Mouse (Mus musculus) hindbrain, postnatal 0 days (tissue): Measurements from ENCODE around the gene Tcap. TPM values are rescaled to one million over a fixed set of nuclear protein-coding genes. Genes with fewer than 3 reads are reported as not detected.

Experiments used
- ATAC-seq: fragments of 200-750 bp; cut with Nextera tagmentation; 2 replicates; pipeline ENCODE4 v1.8.0; 2017; ENCODE audit warnings: mild to moderate bottlenecking, moderate TSS enrichment, moderate library complexity
- DNase-seq: peaks from one replicate; pipeline ENCODE4 v3.0.0-alpha.2; 2015; ENCODE audit warnings: low spot score
- H3K27ac ChIP-seq: fragments of 300-500 bp; sonication (generic); 2 replicates; pipeline ENCODE4 v1.5.1; 2014; ENCODE audit warnings: mild to moderate bottlenecking
- H3K27me3 ChIP-seq: fragments of 300-500 bp; sonication (generic); 2 replicates; pipeline ENCODE4 v1.6.1; 2014; ENCODE audit warnings: low read length, mixed read lengths; ENCODE audit not compliant: insufficient read depth
- H3K36me3 ChIP-seq: fragments of 300-500 bp; sonication (generic); 2 replicates; pipeline ENCODE4 v1.6.1; 2014; ENCODE audit warnings: low read length, mixed read lengths; ENCODE audit not compliant: insufficient read depth
- H3K4me1 ChIP-seq: fragments of 300-500 bp; sonication (generic); 2 replicates; pipeline ENCODE4 v1.6.1; 2014; ENCODE audit warnings: antibody characterized with exemption, low read length, mixed read lengths; ENCODE audit not compliant: insufficient read depth
- H3K4me2 ChIP-seq: fragments of 300-500 bp; sonication (generic); 2 replicates; pipeline ENCODE4 v1.6.1; 2014; ENCODE audit warnings: low read depth, mild to moderate bottlenecking, low read length, moderate library complexity, mixed read lengths
- H3K4me3 ChIP-seq: fragments of 300-500 bp; sonication (generic); 2 replicates; pipeline ENCODE4 v1.5.1; 2014; ENCODE audit warnings: low read length
- H3K9ac ChIP-seq: fragments of 300-500 bp; sonication (generic); replicated peaks from 2 replicates; pipeline ENCODE4 v1.6.1; 2014; ENCODE audit warnings: mild to moderate bottlenecking, low read length, moderate library complexity, mixed read lengths
- H3K9me3 ChIP-seq: fragments of 300-500 bp; sonication (generic); 2 replicates; pipeline ENCODE4 v1.6.1; 2016; ENCODE audit warnings: low read length, mixed read lengths
- CTCF ChIP-seq: IDR thresholded peaks from 2 replicates; pipeline ENCODE4 v1.5.1; 2016; ENCODE audit warnings: antibody characterized with exemption, control low read depth, low read depth
- WGBS: fragments of 180-500 bp; shearing (Covaris S2); extraction: QIAGEN DNeasy Blood & Tissue Kit; methylation state at CpG from one replicate; pipeline ENCODE4 v1.1.7; 2014; 5-methylcytosine and 5-hydroxymethylcytosine counted together
- polyA plus RNA-seq: library from polyadenylated mRNA; unstranded; fragments of >200 nt; fragmentation: Nextera tagmentation; extraction: Ambion mirVana; gene quantifications from 2 replicates; pipeline ENCODE4 v1.2.1, GENCODE M21; 2015
- total RNA-seq: library from RNA; depleted of rRNA; stranded (reverse); fragments of >200 nt; gene quantifications from 2 replicates; pipeline ENCODE4 v1.2.3, GENCODE M21; 2014; rRNA removed

The Tcap gene
- total RNA-seq (0.26 and 4.4 TPM in 2 replicates), polyA plus RNA-seq (not detected in 2 replicates)

- H3K4me1 ChIP-seq, result no peaks in the 10 kb centered on the region
- H3K36me3 ChIP-seq, result peaks cover 1% of the 10 kb centered on the region; the same call in 1 of the 2 replicates
- H3K4me2 ChIP-seq, result no peak within 1 kb of the TSS
- DNase-seq (no peak), ATAC-seq (no peak)
- H3K27me3 ChIP-seq, result peaks cover 5% of the 10 kb centered on the region; the same call in 1 of the 2 replicates
- no peaks in the 10 kb centered on the region for H3K9me3 ChIP-seq
- H3K27ac ChIP-seq, result no peak within 1 kb of the TSS
- H3K9ac ChIP-seq, result no peak within 1 kb of the TSS
- no peak within 1 kb of the TSS for H3K4me3 ChIP-seq
- WGBS, result 66% methylated on average over 14 of the region's 14 CpGs
- no peak for TF ChIP-seq CTCF
These were observed at the start of gene Tcap for GRCm38 (mm10) chr11:98383261-98384030. Tcap (plus strand) TSS chr11:98383811.

GRCm38 (mm10) chr11:98333981-98334741 lies 49.5 kb upstream of the Tcap start:
- no peak for TF ChIP-seq CTCF
- Histone ChIP-seq H3K4me3 (peak overlapping the region; percentile 30), H3K4me1 (peaks cover 12% of the 10 kb centered on the region), H3K27ac (peak overlapping the region; percentile 79), H3K9ac (peak overlapping the region; percentile 51), H3K4me2 (peak overlapping the region; percentile 58), H3K36me3 (no peaks in the 10 kb centered on the region), H3K9me3 (no peaks in the 10 kb centered on the region), H3K27me3 (peaks cover 32% of the 10 kb centered on the region)
- peak; percentile 57 for ATAC-seq
- WGBS, result 1% methylated on average over 25 of the region's 41 CpGs
- peak; percentile 67 for DNase-seq

DNA sequence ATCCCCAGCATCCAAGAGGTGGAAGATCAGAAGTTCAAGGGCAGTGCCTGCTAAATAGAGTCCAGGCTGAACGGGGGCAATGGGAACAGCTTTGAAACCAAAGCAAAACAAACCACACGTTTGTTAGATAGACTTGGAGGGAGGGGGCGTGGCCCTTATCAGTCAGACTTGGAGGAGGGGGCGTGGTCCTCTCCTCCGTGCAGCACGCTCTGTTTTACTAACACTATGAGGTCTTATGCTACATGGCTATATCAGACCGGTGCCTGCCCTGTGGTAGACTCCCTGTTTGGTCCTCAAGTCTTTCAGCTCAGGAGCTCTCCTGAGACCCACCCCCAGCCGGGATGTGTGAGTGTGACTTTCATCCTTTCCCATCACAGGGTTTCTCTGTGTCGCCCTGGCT lies 48.4 kb upstream of the Tcap start:
- DNase-seq (no peak), ATAC-seq (no peak)
- H3K36me3 ChIP-seq, result no peaks in the 10 kb centered on the region
- H3K4me3 ChIP-seq, result no peak overlapping the region
- peaks cover 17% of the 10 kb centered on the region for H3K4me1 ChIP-seq
- H3K27ac ChIP-seq, result no peak overlapping the region
- no peak overlapping the region for H3K9ac ChIP-seq
- peaks cover 32% of the 10 kb centered on the region for H3K27me3 ChIP-seq
- 10% methylated on average over 9 of the region's 9 CpGs for WGBS
- no peak for TF ChIP-seq CTCF
- no peak overlapping the region for H3K4me2 ChIP-seq
- H3K9me3 ChIP-seq, result no peaks in the 10 kb centered on the region

- Histone ChIP-seq H3K9me3 (no peaks in the 10 kb centered on the region), H3K4me1 (peaks cover 17% of the 10 kb centered on the region), H3K36me3 (no peaks in the 10 kb centered on the region), H3K27me3 (peaks cover 31% of the 10 kb centered on the region), H3K4me2 (no peak overlapping the region), H3K27ac (no peak overlapping the region), H3K4me3 (no peak overlapping the region), H3K9ac (no peak overlapping the region)
- DNase-seq, result no peak
- no peak for ATAC-seq
- peak; percentile 63 for TF ChIP-seq CTCF
- WGBS, result 19% methylated on average over 13 of the region's 13 CpGs
These were observed 47.1 kb upstream of the Tcap start for GRCm38 (mm10) chr11:98336245-98337107.

DNA sequence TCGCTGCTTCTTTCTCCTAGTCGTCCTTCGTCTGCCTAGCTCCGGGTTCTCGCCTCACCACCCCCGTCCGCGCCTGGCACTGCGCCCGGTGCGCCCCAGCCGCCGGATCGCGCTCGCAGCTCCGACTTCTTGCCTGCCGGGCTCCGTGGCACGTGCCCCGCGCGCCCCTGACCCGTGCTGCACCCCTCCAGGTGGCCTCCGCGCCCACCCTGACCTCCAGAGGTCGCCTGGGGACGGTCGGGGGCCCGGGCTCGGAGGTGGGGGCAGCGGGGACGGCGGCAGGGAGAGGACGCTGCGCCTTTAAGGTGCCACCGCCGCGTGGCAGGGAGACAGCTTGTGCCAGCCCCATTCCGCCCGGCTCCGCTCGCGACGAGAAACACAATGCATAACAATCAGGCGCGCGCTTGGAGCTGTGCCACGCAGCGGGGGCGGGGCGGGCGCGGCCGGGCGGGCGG lies 45.1 kb upstream of the Tcap start:
- no peaks in the 10 kb centered on the region for H3K36me3 ChIP-seq
- H3K9ac ChIP-seq, result peak overlapping the region; percentile 68
- peaks cover 22% of the 10 kb centered on the region for H3K4me1 ChIP-seq
- DNase-seq, result peak; percentile 81
- H3K4me2 ChIP-seq, result peak overlapping the region; percentile 94
- peak overlapping the region; percentile 56 for H3K4me3 ChIP-seq
- peak overlapping the region; percentile 93 for H3K27ac ChIP-seq
- under 1% methylated on average over 49 of the region's 57 CpGs for WGBS
- peaks cover 31% of the 10 kb centered on the region for H3K27me3 ChIP-seq
- ATAC-seq, result no peak
- H3K9me3 ChIP-seq, result no peaks in the 10 kb centered on the region
- TF ChIP-seq CTCF, result no peak

DNA sequence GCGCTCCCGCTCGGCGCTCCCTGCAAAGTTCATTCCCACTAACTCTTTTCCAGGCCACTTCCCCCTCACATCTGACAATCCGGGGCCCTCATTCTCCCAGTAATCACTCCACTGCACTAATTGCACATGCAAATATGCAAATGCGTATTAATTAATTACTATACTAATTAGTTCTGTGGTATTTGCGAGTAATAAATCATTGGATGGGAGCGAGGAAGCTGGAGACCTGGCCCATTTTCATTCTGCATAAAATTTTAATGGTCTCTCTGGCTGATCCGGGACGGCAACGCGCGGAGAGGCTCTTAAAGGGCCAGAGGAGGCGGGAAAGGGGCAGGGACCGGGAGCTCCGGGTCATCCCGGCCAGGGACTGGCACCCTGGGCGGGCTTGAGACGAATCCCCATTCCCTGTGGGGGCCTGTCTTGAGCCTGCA lies 44.5 kb upstream of the Tcap start:
- ATAC-seq (no peak), DNase-seq (peak; percentile 62)
- under 1% methylated on average over 19 of the region's 19 CpGs for WGBS
- Histone ChIP-seq H3K9ac (peak overlapping the region; percentile 68), H3K4me3 (peak overlapping the region; percentile 56), H3K9me3 (no peaks in the 10 kb centered on the region), H3K27me3 (peaks cover 31% of the 10 kb centered on the region), H3K4me2 (peak overlapping the region; percentile 94), H3K27ac (peak overlapping the region; percentile 93), H3K36me3 (no peaks in the 10 kb centered on the region), H3K4me1 (peaks cover 19% of the 10 kb centered on the region)
- TF ChIP-seq CTCF, result no peak
